Mouse (Mus musculus) liver, embryonic 14.5 days (tissue): ENCODE data around the gene Fam19a2. TPM values are rescaled to one million over a fixed set of nuclear protein-coding genes. Genes with fewer than 3 reads are reported as not detected.

Source experiments
- ATAC-seq: fragments of 200-750 bp; cut with Nextera tagmentation; 2 replicates; pipeline ENCODE4 v1.8.0; 2017; ENCODE audit warnings: moderate number of reproducible peaks, mild to moderate bottlenecking, moderate library complexity; ENCODE audit not compliant: insufficient read depth
- DNase-seq, 3 experiments: peaks; one replicate each; pipeline ENCODE4 v3.0.0-alpha.2; 2012 to 2013; ENCODE audit warnings: low read depth in 3 of 3, low spot score in 3 of 3
- H3K27ac ChIP-seq: fragments of 300-500 bp; sonication (generic); 2 replicates; pipeline ENCODE4 v1.5.1; 2014; ENCODE audit warnings: moderate library complexity, mild to moderate bottlenecking, control low read depth, inconsistent platforms
- H3K27me3 ChIP-seq: fragments of 300-500 bp; sonication (generic); 2 replicates; pipeline ENCODE4 v1.6.1; 2014; ENCODE audit warnings: mild to moderate bottlenecking, low read length, moderate library complexity; ENCODE audit not compliant: control insufficient read depth, insufficient read depth
- H3K36me3 ChIP-seq: fragments of 300-500 bp; sonication (generic); replicated peaks from 2 replicates; pipeline ENCODE4 v1.6.1; 2014; ENCODE audit warnings: low read depth; ENCODE audit not compliant: control insufficient read depth, insufficient read depth
- H3K4me1 ChIP-seq, 2 experiments: fragments of 200-500 bp in 1 of 2; fragments of 300-500 bp in 1 of 2; sonication (generic) in 1 of 2; replicated peaks; 2 replicates each; pipeline ENCODE4 v1.6.1; 2012 to 2014; ENCODE audit warnings: antibody characterized with exemption in 1 of 2, inconsistent platforms in 1 of 2, low read length in 1 of 2; ENCODE audit not compliant: control insufficient read depth in 2 of 2, insufficient read depth in 2 of 2
- H3K4me2 ChIP-seq: fragments of 300-500 bp; sonication (generic); 2 replicates; pipeline ENCODE4 v1.6.1; 2014; ENCODE audit warnings: low read depth, mild to moderate bottlenecking, control low read depth, moderate library complexity
- H3K4me3 ChIP-seq, 2 experiments: fragments of 200-500 bp in 1 of 2; fragments of 300-500 bp in 1 of 2; sonication (generic) in 1 of 2; 2 replicates each; pipeline ENCODE4 v1.5.1; 2012 to 2014; ENCODE audit warnings: low read depth in 2 of 2, low read length in 2 of 2, mild to moderate bottlenecking in 2 of 2, control low read depth in 1 of 2, inconsistent platforms in 1 of 2, moderate library complexity in 1 of 2; ENCODE audit not compliant: insufficient read depth in 1 of 2
- H3K9ac ChIP-seq: fragments of 300-500 bp; sonication (generic); replicated peaks from 2 replicates; pipeline ENCODE4 v1.6.1; 2014; ENCODE audit warnings: mild to moderate bottlenecking, control low read depth, moderate library complexity
- H3K9me3 ChIP-seq: fragments of 300-500 bp; sonication (generic); 2 replicates; pipeline ENCODE4 v1.6.1; 2016; ENCODE audit warnings: low read length, mixed read lengths; ENCODE audit not compliant: control insufficient read depth
- CTCF ChIP-seq: IDR thresholded peaks from 2 replicates; pipeline ENCODE4 v1.5.1; 2016; ENCODE audit warnings: antibody characterized with exemption, low read depth, control low read depth
- EP300 ChIP-seq: IDR thresholded peaks from 2 replicates; pipeline ENCODE4 v1.6.1; 2016; ENCODE audit warnings: antibody characterized with exemption, low read depth
- WGBS: fragments of 180-500 bp; shearing (Covaris S2); extraction: QIAGEN DNeasy Blood & Tissue Kit; methylation state at CpG from one replicate; pipeline ENCODE4 v1.1.7; 2014; ENCODE audit not compliant: insufficient replicate concordance; 5-methylcytosine and 5-hydroxymethylcytosine counted together
- polyA plus RNA-seq, 2 experiments: library from polyadenylated mRNA; depleted of rRNA in 1 of 2; stranded (reverse) in 1 of 2; unstranded in 1 of 2; fragments of >200 nt; fragmentation: Nextera tagmentation in 1 of 2; extraction: Ambion mirVana in 1 of 2; gene quantifications; 2 replicates each; pipeline versions ENCODE4 v1.2.1 to v1.2.3; 2012 to 2014

Gene Fam19a2
- polyA plus RNA-seq, 2 experiments: 0.12 to 0.20 TPM

DNA sequence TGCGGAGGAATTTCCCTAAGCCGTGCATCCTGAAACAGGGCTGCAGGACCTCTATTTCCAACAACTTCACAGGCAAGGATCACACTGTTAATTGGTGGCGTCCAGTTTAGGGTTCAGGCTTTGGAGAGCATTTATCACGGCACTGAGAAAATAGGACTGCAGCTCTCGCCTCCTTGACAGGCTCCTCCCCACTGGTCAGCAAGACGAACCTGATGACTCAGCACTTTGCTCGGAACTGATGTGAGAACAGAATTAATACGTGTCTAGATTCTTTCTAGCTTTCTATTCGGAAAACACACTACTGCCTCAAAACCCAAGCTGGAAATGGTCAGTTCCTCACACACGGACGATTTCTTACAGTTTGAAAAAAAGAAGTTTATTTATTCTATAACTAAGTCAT, 10.8 kb downstream of the Fam19a2 start:
- H3K27ac ChIP-seq: no peak overlapping the region
- no peaks in the 10 kb centered on the region for H3K27me3 ChIP-seq
- H3K36me3 ChIP-seq: no peaks in the 10 kb centered on the region
- H3K4me3 ChIP-seq: no peak overlapping the region
- 48% methylated on average over 11 of the region's 11 CpGs for whole genome bisulfite sequencing
- TF ChIP-seq EP300: no peak
- no peak for TF ChIP-seq CTCF
- H3K4me2 ChIP-seq: no peak overlapping the region
- ATAC-seq (no peak), DNase-seq (no peak)
- H3K9me3 ChIP-seq: no peaks in the 10 kb centered on the region
- H3K9ac ChIP-seq: no peak overlapping the region
- no peaks in the 10 kb centered on the region for H3K4me1 ChIP-seq

DNA sequence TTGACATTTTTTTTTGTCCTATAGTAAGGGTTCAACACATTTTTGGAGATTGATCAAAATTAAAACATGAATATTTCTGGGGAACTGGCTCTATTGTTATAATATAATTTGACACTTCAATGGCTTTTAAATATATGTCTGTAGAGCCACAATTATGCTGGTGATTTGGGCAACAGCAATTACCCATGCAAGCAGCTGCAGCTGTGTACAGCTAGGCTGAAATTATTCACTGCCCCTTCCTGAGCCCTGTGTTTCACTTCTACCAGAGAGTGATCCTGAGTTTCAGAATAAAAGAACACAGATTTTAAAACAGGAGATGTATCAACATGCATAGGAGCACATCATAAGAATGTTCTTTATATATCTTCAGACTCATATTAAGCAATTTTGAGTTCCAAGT, 43.5 kb downstream of the Fam19a2 start:
- no peak for TF ChIP-seq EP300
- no peak for TF ChIP-seq CTCF
- Histone ChIP-seq H3K27ac (no peak overlapping the region), H3K36me3 (no peaks in the 10 kb centered on the region), H3K9ac (no peak overlapping the region), H3K9me3 (no peaks in the 10 kb centered on the region), H3K4me3 (no peak overlapping the region), H3K4me1 (no peaks in the 10 kb centered on the region), H3K27me3 (no peaks in the 10 kb centered on the region), H3K4me2 (no peak overlapping the region)
- DNase-seq: no peak
- no peak for ATAC-seq

DNA sequence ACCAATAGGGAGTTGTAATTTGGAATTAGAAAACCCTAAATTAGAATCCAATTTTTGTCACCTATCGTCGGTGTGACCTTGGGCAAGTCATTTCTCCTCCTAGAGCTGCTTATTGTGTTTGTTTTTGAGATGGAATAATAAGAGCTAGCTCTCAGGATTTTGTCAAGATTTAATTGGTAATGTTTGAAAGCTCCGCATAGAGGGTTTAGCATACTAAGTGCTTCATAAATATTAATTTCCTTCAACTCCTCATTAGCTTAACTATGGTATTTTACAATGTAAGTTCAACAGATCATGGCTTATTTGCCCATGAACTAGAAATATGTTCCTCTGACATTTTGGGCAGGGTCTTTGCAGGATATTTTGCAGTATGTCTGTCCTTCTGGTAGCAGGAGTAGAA, 62.5 kb downstream of the Fam19a2 start:
- no peak for DNase-seq
- no peak overlapping the region for H3K4me2 ChIP-seq
- H3K9ac ChIP-seq: no peak overlapping the region
- no peaks in the 10 kb centered on the region for H3K9me3 ChIP-seq
- no peaks in the 10 kb centered on the region for H3K27me3 ChIP-seq
- H3K4me1 ChIP-seq: no peaks in the 10 kb centered on the region
- H3K36me3 ChIP-seq: no peaks in the 10 kb centered on the region
- no peak overlapping the region for H3K27ac ChIP-seq
- no peak for ATAC-seq
- TF ChIP-seq EP300: no peak
- WGBS: 71% methylated on average over 3 of the region's 3 CpGs
- H3K4me3 ChIP-seq: no peak overlapping the region

DNA sequence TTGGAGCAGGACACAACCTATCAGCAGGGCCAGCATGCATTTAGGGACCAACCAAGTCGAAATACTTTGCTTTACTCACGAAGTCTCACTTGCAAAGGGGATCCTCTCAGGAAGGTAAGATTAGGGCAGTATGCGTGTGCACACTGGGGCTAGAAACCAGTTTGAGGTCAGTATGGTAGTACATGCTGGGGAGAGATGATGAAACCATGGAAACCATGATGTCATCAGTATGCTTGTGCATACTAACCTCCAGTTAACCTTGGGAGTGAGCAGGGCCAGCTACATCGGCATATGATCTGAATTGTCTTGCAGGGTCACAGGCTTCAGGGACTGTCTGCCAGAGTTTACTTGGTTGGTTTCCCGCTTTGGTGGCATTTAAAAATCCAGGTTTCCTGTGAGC, 77.5 kb downstream of the Fam19a2 start:
- TF ChIP-seq CTCF (no peak), EP300 (no peak)
- H3K4me3 ChIP-seq: no peak overlapping the region
- no peak for DNase-seq
- H3K27ac ChIP-seq: no peak overlapping the region
- H3K4me1 ChIP-seq: no peaks in the 10 kb centered on the region
- H3K4me2 ChIP-seq: no peak overlapping the region
- H3K9me3 ChIP-seq: no peaks in the 10 kb centered on the region
- no peak for ATAC-seq
- no peak overlapping the region for H3K9ac ChIP-seq
- no peaks in the 10 kb centered on the region for H3K27me3 ChIP-seq
- WGBS: 53% methylated on average over 5 of the region's 5 CpGs
- no peaks in the 10 kb centered on the region for H3K36me3 ChIP-seq

DNA sequence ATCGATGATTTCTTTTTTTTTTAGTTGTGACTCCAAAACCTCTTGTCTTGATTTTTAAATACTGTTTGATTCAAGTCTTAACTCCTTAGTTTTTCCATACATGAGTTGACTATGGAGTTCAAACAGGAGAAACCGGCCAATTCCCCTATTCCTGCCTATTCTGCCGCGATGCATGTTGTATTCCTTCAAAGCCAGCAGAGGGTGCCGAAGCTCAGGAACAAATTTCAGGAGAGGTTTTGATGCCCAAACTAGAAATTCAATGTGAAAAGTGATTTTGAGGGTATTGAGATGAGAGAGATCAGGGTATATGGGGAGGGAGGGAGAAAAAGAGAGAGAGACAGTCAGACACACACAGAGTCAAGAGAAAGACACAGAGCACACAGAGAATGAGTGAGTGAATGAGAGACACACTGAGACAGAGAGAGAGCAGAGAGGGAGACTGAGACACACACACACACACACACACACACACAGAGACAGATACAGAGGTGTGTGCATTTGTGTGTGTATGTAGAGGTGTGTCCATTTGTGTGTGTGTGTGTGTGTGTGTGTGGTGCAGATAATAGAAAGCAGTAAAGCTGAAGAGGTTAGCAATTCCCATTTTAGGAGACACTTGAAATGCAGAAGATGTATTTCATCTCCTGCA, 78.9 kb downstream of the Fam19a2 start:
- Histone ChIP-seq H3K9me3 (no peaks in the 10 kb centered on the region), H3K36me3 (no peaks in the 10 kb centered on the region), H3K4me1 (no peaks in the 10 kb centered on the region), H3K4me3 (no peak overlapping the region), H3K9ac (no peak overlapping the region), H3K27ac (no peak overlapping the region), H3K4me2 (no peak overlapping the region), H3K27me3 (no peaks in the 10 kb centered on the region)
- WGBS: 22% methylated on average over 5 of the region's 5 CpGs
- DNase-seq: no peak
- no peak for TF ChIP-seq EP300
- peak; percentile 10; the same call in 1 of the 2 replicates for TF ChIP-seq CTCF
- no peak for ATAC-seq
